Mouse (Mus musculus) granulocyte monocyte progenitor cell, adult 5-6 weeks (primary cell): Measurements from ENCODE around the gene Smlr1. TPM values are rescaled to one million over a fixed set of nuclear protein-coding genes. Genes with fewer than 3 reads are reported as not detected.
A peak's percentile ranks its signal among the peaks of the same experiment; 100 is the strongest.

ENCODE experiments used
- ATAC-seq: replicated peaks from 2 replicates; pipeline ENCODE4 v1.8.0; 2016; ENCODE audit warnings: mild to moderate bottlenecking, moderate TSS enrichment, inconsistent platforms; ENCODE audit not compliant: poor library complexity, severe bottlenecking
- total RNA-seq, 2 experiments: library from RNA; stranded (forward) in 1 of 2; stranded (reverse) in 1 of 2; fragments of 200-712, 200-1000 nt in 1 of 2; fragments of >200 nt in 1 of 2; fragmentation: Nextera tagmentation in 1 of 2; gene quantifications; 2 replicates each; pipeline ENCODE4 v1.2.3; 2014 to 2017

Gene Smlr1
- not detected in 2 replicates for total RNA-seq (2014; fragmentation: Nextera tagmentation)
- not detected in 2 replicates for total RNA-seq (2017)

GRCm38 (mm10) chr10:25535891-25536331 is at the start of gene Smlr1:
Gene Smlr1, minus strand, starts transcription at chr10:25536267.
- ATAC-seq = no peak

GRCm38 (mm10) chr10:25584899-25585298 is 48.8 kb upstream of the Smlr1 start:
- no peak for ATAC-seq

GRCm38 (mm10) chr10:25580066-25580465 is 44.0 kb upstream of the Smlr1 start:
- no peak for ATAC-seq

GRCm38 (mm10) chr10:25571319-25572240 is 35.5 kb upstream of the Smlr1 start:
- no peak for ATAC-seq

- ATAC-seq = no peak
Observed at GRCm38 (mm10) chr10:25552936-25553335, 16.9 kb upstream of the Smlr1 start.

- no peak for ATAC-seq
Observed at GRCm38 (mm10) chr10:25541097-25541496, 5.0 kb upstream of the Smlr1 start.

- no peak for ATAC-seq
Observed at GRCm38 (mm10) chr10:25539771-25540168, 3.7 kb upstream of the Smlr1 start.

- no peak for ATAC-seq
Observed at GRCm38 (mm10) chr10:25539146-25539770, 3.2 kb upstream of the Smlr1 start.

- ATAC-seq = no peak
Observed at GRCm38 (mm10) chr10:25538738-25539137, 2.7 kb upstream of the Smlr1 start.

GRCm38 (mm10) chr10:25536621-25537020 is 554 bp upstream of the Smlr1 start:
- no peak for ATAC-seq

GRCm38 (mm10) chr10:25534467-25534866 is 1.6 kb downstream of the Smlr1 start:
- ATAC-seq = no peak

- peak; percentile 22; the same call in 1 of the 2 replicates for ATAC-seq
Observed at GRCm38 (mm10) chr10:25533513-25534246, 2.4 kb downstream of the Smlr1 start.

- ATAC-seq = peak; percentile 66
Observed at GRCm38 (mm10) chr10:25533105-25533504, 3.0 kb downstream of the Smlr1 start.

GRCm38 (mm10) chr10:25531335-25531734 is 4.7 kb downstream of the Smlr1 start:
- ATAC-seq = no peak

GRCm38 (mm10) chr10:25527126-25527525 is 8.9 kb downstream of the Smlr1 start:
- ATAC-seq = no peak

GRCm38 (mm10) chr10:25526622-25527021 is 9.4 kb downstream of the Smlr1 start:
- ATAC-seq = no peak

- ATAC-seq = no peak
Observed at GRCm38 (mm10) chr10:25526156-25526555, 9.9 kb downstream of the Smlr1 start.

GRCm38 (mm10) chr10:25523727-25524126 is 12.3 kb downstream of the Smlr1 start:
- no peak for ATAC-seq

- ATAC-seq = no peak
Observed at GRCm38 (mm10) chr10:25520428-25520827, 15.6 kb downstream of the Smlr1 start.

- no peak for ATAC-seq
Observed at GRCm38 (mm10) chr10:25519954-25520353, 16.1 kb downstream of the Smlr1 start.

GRCm38 (mm10) chr10:25513821-25514220 is 22.2 kb downstream of the Smlr1 start:
- no peak for ATAC-seq
